Mouse (Mus musculus) ovary, postnatal 36 days (tissue): ENCODE data around the gene Thegl.
"Not testable (repeated sequence)": the region's sequence is repeated elsewhere in the genome, so short reads cannot be mapped to it uniquely, and the experiment has no call there.

ENCODE experiments used
- DNase-seq: peaks from one replicate; pipeline ENCODE4 v3.0.0; 2022; ENCODE audit warnings: low spot score, mixed read lengths

Gene Thegl

GRCm38 (mm10) chr5:77094510-77095491, 79.0 kb downstream of the Thegl start:
- DNase-seq = peak; percentile 80

GRCm38 (mm10) chr5:77096194-77096593, 80.4 kb downstream of the Thegl start:
- not testable (repeated sequence) for DNase-seq

DNA sequence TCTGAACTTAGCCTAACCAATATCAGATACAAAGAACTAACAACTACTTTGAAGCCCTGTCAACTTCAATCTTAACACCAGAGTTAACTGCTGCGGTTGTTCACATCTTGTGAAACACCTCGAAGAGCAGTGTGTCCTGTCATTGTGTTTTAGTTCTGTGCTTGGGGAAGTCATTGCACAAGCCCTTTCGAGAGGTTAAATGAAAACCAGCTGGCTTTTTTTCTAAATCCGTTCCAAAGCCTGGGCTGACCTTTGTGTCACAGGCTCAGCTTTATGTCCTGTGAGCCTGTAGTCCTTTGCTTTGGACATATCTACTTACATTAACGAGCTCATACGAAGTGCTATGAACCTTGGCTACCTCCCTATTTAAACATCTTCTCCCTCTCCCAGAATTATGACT, 81.9 kb downstream of the Thegl start:
- DNase-seq = no peak

DNA sequence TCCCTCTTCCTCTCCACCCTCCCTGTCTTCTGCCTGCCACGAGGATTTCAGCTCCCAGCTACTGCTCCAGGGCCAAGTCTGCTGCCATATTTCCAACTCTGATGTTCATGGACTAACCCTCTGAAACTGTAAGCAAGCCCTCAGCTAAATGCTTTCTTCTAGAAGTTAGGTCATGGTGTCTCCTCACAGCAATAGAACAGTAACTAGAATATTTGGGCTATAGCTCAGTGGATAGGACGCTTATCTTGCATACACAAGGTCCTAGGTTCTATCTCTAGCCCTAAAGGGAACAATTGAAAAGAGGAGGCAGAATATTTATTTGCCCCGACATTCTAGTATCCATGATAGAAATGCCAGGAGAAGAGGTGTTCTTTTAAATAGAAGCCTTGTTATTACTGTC, 83.1 kb downstream of the Thegl start:
- no peak for DNase-seq

- no peak for DNase-seq
Measured at GRCm38 (mm10) chr5:77099317-77099996, 83.6 kb downstream of the Thegl start.

GRCm38 (mm10) chr5:77099997-77100380, 84.2 kb downstream of the Thegl start:
- DNase-seq = no peak

DNA sequence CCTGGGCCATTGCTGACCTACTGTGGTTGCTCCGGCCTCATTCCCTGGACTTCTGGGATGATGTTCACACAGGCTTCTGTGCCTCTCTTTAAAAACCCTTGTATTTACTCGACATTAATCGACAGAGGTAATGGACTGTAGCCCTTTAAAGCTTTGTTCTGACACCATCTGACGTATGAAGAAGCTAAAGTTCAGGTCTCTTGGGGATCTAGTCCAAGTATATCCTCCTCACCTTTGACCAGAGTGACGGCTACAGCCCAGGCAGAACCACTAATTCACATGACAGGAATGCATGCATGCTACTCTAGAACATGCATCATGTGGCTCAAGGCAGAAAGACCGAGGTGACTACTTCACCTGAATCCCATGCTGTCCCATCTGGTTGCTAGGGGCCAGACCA, 84.9 kb downstream of the Thegl start:
- no peak for DNase-seq

- DNase-seq = no peak
Measured at GRCm38 (mm10) chr5:77102522-77103365, 86.9 kb downstream of the Thegl start.

- DNase-seq = no peak
Measured at GRCm38 (mm10) chr5:77107146-77107822, 91.5 kb downstream of the Thegl start.

GRCm38 (mm10) chr5:77108806-77109205, 93.0 kb downstream of the Thegl start:
- no peak for DNase-seq

DNA sequence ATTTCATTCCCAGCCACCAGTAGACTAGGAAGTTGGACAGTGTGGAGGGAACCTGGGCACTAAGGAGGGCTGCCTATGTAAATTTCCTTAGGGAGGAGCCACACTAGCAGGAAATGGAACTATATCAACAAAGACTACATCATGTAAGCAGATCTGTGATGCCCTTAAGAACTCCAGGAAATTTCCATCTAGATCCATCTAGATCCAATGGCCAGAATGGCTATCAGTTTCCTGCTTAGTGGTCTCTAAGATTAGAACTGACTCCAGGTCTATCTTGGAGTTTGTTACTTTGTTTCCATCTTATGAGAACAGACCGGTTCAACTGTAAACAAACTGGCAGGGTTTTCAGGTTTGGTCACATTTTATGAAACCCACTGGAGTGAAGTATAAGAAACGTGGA, 94.0 kb downstream of the Thegl start:
- no peak for DNase-seq
